Mouse (Mus musculus) embryonic facial prominence, embryonic 14.5 days (tissue): ENCODE results near the gene Tmbim4. TPM values are rescaled to one million over a fixed set of nuclear protein-coding genes. Genes with fewer than 3 reads are reported as not detected.

ENCODE experiments used
- ATAC-seq: fragments of 200-750 bp; cut with Nextera tagmentation; 2 replicates; pipeline ENCODE4 v1.8.0; 2017; ENCODE audit warnings: low read depth, moderate number of reproducible peaks, moderate TSS enrichment
- DNase-seq: peaks from one replicate; pipeline ENCODE4 v3.0.0-alpha.2; 2015; ENCODE audit warnings: low spot score
- H3K27ac ChIP-seq: fragments of 300-500 bp; sonication (generic); replicated peaks from 2 replicates; pipeline ENCODE4 v1.5.1; 2014; ENCODE audit warnings: low read depth, mild to moderate bottlenecking, low read length, moderate library complexity
- H3K27me3 ChIP-seq: fragments of 300-500 bp; sonication (generic); replicated peaks from 2 replicates; pipeline ENCODE4 v1.6.1; 2014; ENCODE audit warnings: low read length; ENCODE audit not compliant: control insufficient read depth, insufficient read depth
- H3K36me3 ChIP-seq: fragments of 300-500 bp; sonication (generic); 2 replicates; pipeline ENCODE4 v1.6.1; 2014; ENCODE audit warnings: low read length, mixed read lengths; ENCODE audit not compliant: control insufficient read depth, insufficient read depth
- H3K4me1 ChIP-seq: fragments of 300-500 bp; sonication (generic); 2 replicates; pipeline ENCODE4 v1.6.1; 2014; ENCODE audit warnings: antibody characterized with exemption, low read length; ENCODE audit not compliant: control insufficient read depth, insufficient read depth
- H3K4me2 ChIP-seq: fragments of 300-500 bp; sonication (generic); 2 replicates; pipeline ENCODE4 v1.6.1; 2014; ENCODE audit warnings: low read depth, mild to moderate bottlenecking, low read length, moderate library complexity, mixed read lengths
- H3K4me3 ChIP-seq: fragments of 300-500 bp; sonication (generic); 2 replicates; pipeline ENCODE4 v1.5.1; 2014; ENCODE audit warnings: low read depth, mild to moderate bottlenecking, low read length
- H3K9ac ChIP-seq: fragments of 300-500 bp; sonication (generic); 2 replicates; pipeline ENCODE4 v1.6.1; 2014; ENCODE audit warnings: low read depth, mild to moderate bottlenecking, low read length, moderate library complexity, mixed read lengths
- H3K9me3 ChIP-seq: fragments of 300-500 bp; sonication (generic); 2 replicates; pipeline ENCODE4 v1.6.1; 2016; ENCODE audit warnings: low read length; ENCODE audit not compliant: control insufficient read depth
- WGBS: fragments of 180-500 bp; shearing (Covaris S2); extraction: QIAGEN DNeasy Blood & Tissue Kit; methylation state at CpG from one replicate; pipeline ENCODE4 v1.1.7; 2014; 5-methylcytosine and 5-hydroxymethylcytosine counted together
- polyA plus RNA-seq: library from polyadenylated mRNA; unstranded; fragments of >200 nt; fragmentation: Nextera tagmentation; extraction: Ambion mirVana; gene quantifications from 2 replicates; pipeline ENCODE4 v1.2.1, GENCODE M21; 2014

Gene Tmbim4
- polyA plus RNA-seq, 1 experiment from 2014 or later, result 122 TPM

GRCm38 (mm10) chr10:120189276-120189675 lies 12.1 kb upstream of the Tmbim4 start:
- Histone ChIP-seq H3K9me3 (no peaks in the 10 kb centered on the region), H3K27me3 (no peaks in the 10 kb centered on the region), H3K27ac (no peak overlapping the region), H3K4me1 (no peaks in the 10 kb centered on the region), H3K4me2 (no peak overlapping the region), H3K4me3 (no peak overlapping the region), H3K9ac (no peak overlapping the region), H3K36me3 (no peaks in the 10 kb centered on the region)
- 62% methylated on average over 11 of the region's 11 CpGs for WGBS
- no peak for ATAC-seq
- DNase-seq, result no peak

GRCm38 (mm10) chr10:120189782-120190181 lies 11.6 kb upstream of the Tmbim4 start:
- Histone ChIP-seq H3K9ac (no peak overlapping the region), H3K4me3 (no peak overlapping the region), H3K9me3 (no peaks in the 10 kb centered on the region), H3K27ac (no peak overlapping the region), H3K4me1 (no peaks in the 10 kb centered on the region), H3K27me3 (no peaks in the 10 kb centered on the region), H3K4me2 (no peak overlapping the region), H3K36me3 (no peaks in the 10 kb centered on the region)
- DNase-seq, result peak; percentile 32
- no peak for ATAC-seq
- WGBS, result 26% methylated on average over 6 of the region's 6 CpGs

GRCm38 (mm10) chr10:120191165-120191564 lies 10.2 kb upstream of the Tmbim4 start:
- Histone ChIP-seq H3K4me2 (no peak overlapping the region), H3K27ac (no peak overlapping the region), H3K4me1 (no peaks in the 10 kb centered on the region), H3K4me3 (no peak overlapping the region), H3K36me3 (no peaks in the 10 kb centered on the region), H3K27me3 (no peaks in the 10 kb centered on the region), H3K9ac (no peak overlapping the region), H3K9me3 (no peaks in the 10 kb centered on the region)
- ATAC-seq, result no peak
- WGBS, result 78% methylated on average over 6 of the region's 6 CpGs
- DNase-seq, result no peak

- WGBS, result 91% methylated on average over 4 of the region's 4 CpGs
- H3K4me2 ChIP-seq, result no peak overlapping the region
- no peaks in the 10 kb centered on the region for H3K27me3 ChIP-seq
- no peaks in the 10 kb centered on the region for H3K4me1 ChIP-seq
- no peak overlapping the region for H3K27ac ChIP-seq
- H3K4me3 ChIP-seq, result no peak overlapping the region
- DNase-seq, result no peak
- no peaks in the 10 kb centered on the region for H3K36me3 ChIP-seq
- H3K9ac ChIP-seq, result no peak overlapping the region
- ATAC-seq, result no peak
- H3K9me3 ChIP-seq, result no peaks in the 10 kb centered on the region
Measured at GRCm38 (mm10) chr10:120192278-120192677, 9.1 kb upstream of the Tmbim4 start.

- DNase-seq (no peak), ATAC-seq (no peak)
- Histone ChIP-seq H3K4me1 (no peaks in the 10 kb centered on the region), H3K9me3 (no peaks in the 10 kb centered on the region), H3K4me3 (no peak overlapping the region), H3K27me3 (no peaks in the 10 kb centered on the region), H3K4me2 (no peak overlapping the region), H3K9ac (no peak overlapping the region), H3K27ac (no peak overlapping the region), H3K36me3 (no peaks in the 10 kb centered on the region)
- WGBS, result 90% methylated on average over 8 of the region's 8 CpGs
Measured at GRCm38 (mm10) chr10:120193255-120193654, 8.1 kb upstream of the Tmbim4 start.

GRCm38 (mm10) chr10:120197061-120197835 lies 4.1 kb upstream of the Tmbim4 start:
- Histone ChIP-seq H3K27ac (no peak overlapping the region), H3K4me3 (no peak overlapping the region), H3K4me2 (no peak overlapping the region), H3K9ac (no peak overlapping the region), H3K27me3 (0 out of 2 replicates have a peak, but pooled peaks cover 9% of the 10 kb centered on the region), H3K9me3 (no peaks in the 10 kb centered on the region), H3K4me1 (no peaks in the 10 kb centered on the region), H3K36me3 (no peaks in the 10 kb centered on the region)
- no peak for DNase-seq
- WGBS, result 71% methylated on average over 14 of the region's 14 CpGs
- no peak for ATAC-seq

- 2% methylated on average over 13 of the region's 13 CpGs for WGBS
- peak; percentile 56 for ATAC-seq
- H3K4me1 ChIP-seq, result no peaks in the 10 kb centered on the region
- peak within 1 kb of the TSS; percentile 67 for H3K9ac ChIP-seq
- peak; percentile 86 for DNase-seq
- H3K36me3 ChIP-seq, result no peaks in the 10 kb centered on the region
- 0 out of 2 replicates have a peak within 1 kb of the TSS, but pooled peaks have one; percentile 24 for H3K27ac ChIP-seq
- peak within 1 kb of the TSS; percentile 93 for H3K4me2 ChIP-seq
- H3K27me3 ChIP-seq, result 0 out of 2 replicates have a peak, but pooled peaks cover 9% of the 10 kb centered on the region
- H3K4me3 ChIP-seq, result peak within 1 kb of the TSS; percentile 57
- H3K9me3 ChIP-seq, result no peaks in the 10 kb centered on the region
Measured at GRCm38 (mm10) chr10:120201961-120202402, 592 bp downstream of the Tmbim4 start, which contains the start of gene Irak3. Gene Irak3, minus strand, starts transcription at chr10:120202130.

- no peaks in the 10 kb centered on the region for H3K36me3 ChIP-seq
- no peak overlapping the region for H3K4me3 ChIP-seq
- H3K27me3 ChIP-seq, result 0 out of 2 replicates have a peak, but pooled peaks cover 9% of the 10 kb centered on the region
- ATAC-seq (no peak), DNase-seq (no peak)
- no peaks in the 10 kb centered on the region for H3K4me1 ChIP-seq
- H3K4me2 ChIP-seq, result 0 out of 2 replicates have a peak overlapping the region, but pooled peaks have one; percentile 93
- H3K9me3 ChIP-seq, result no peaks in the 10 kb centered on the region
- no peak overlapping the region for H3K9ac ChIP-seq
- 71% methylated on average over 16 of the region's 16 CpGs for WGBS
- no peak overlapping the region for H3K27ac ChIP-seq
Measured at GRCm38 (mm10) chr10:120202467-120203250, 1.3 kb downstream of the Tmbim4 start.
